Mouse (Mus musculus): Measurements from ENCODE around the gene Lztr1. TPM values are rescaled to one million over a fixed set of nuclear protein-coding genes. Genes with fewer than 3 reads are reported as not detected.
A peak's percentile ranks its signal among the peaks of the same experiment; 100 is the strongest.

Gene Lztr1
- polyA plus RNA-seq (2012; ENCODE audit: insufficient read depth, insufficient read length, missing spikeins) = 53.4 and 57.0 TPM in 2 replicates

GRCm38 (mm10) chr16:17508546-17509239 lies at the start of gene Lztr1:
Gene Lztr1 (plus strand): TSS chr16:17508688.
- Histone ChIP-seq H3K4me1 (ENCODE audit: control insufficient read depth, insufficient read depth, low read length) (peaks cover 11% of the 10 kb centered on the region), H3K27ac (ENCODE audit: insufficient read depth, low read depth, low read length) (peak within 1 kb of the TSS; percentile 96), H3K4me3 (ENCODE audit: insufficient read depth, low read length) (peak within 1 kb of the TSS; percentile 81)
- TF ChIP-seq CTCF (IDR thresholded peaks at IDR 0.05; ENCODE audit: low read depth, low read length) (no peak), POLR2A (IDR thresholded peaks at IDR 0.05; ENCODE audit: borderline replicate concordance, low read depth, low read length) (0 out of 2 replicates have a peak, but pooled peaks have one; percentile 48)

- H3K4me3 ChIP-seq (ENCODE audit: insufficient read depth, low read length) = no peak overlapping the region
- peaks cover 20% of the 10 kb centered on the region for H3K4me1 ChIP-seq (ENCODE audit: control insufficient read depth, insufficient read depth, low read length)
- TF ChIP-seq POLR2A (IDR thresholded peaks at IDR 0.05; ENCODE audit: borderline replicate concordance, low read depth, low read length) = no peak
- TF ChIP-seq CTCF (IDR thresholded peaks at IDR 0.05; ENCODE audit: low read depth, low read length) = no peak
- H3K27ac ChIP-seq (ENCODE audit: insufficient read depth, low read depth, low read length) = no peak overlapping the region
Observed at GRCm38 (mm10) chr16:17460254-17460653, 48.2 kb upstream of the Lztr1 start.

- H3K4me1 ChIP-seq (ENCODE audit: control insufficient read depth, insufficient read depth, low read length) = peaks cover 17% of the 10 kb centered on the region
- no peak for TF ChIP-seq CTCF (IDR thresholded peaks at IDR 0.05; ENCODE audit: low read depth, low read length)
- no peak for TF ChIP-seq POLR2A (IDR thresholded peaks at IDR 0.05; ENCODE audit: borderline replicate concordance, low read depth, low read length)
- no peak overlapping the region for H3K4me3 ChIP-seq (ENCODE audit: insufficient read depth, low read length)
- H3K27ac ChIP-seq (ENCODE audit: insufficient read depth, low read depth, low read length) = no peak overlapping the region
Observed at GRCm38 (mm10) chr16:17461596-17461995, 46.9 kb upstream of the Lztr1 start.

GRCm38 (mm10) chr16:17463184-17463583 lies 45.3 kb upstream of the Lztr1 start:
- H3K4me1 ChIP-seq (ENCODE audit: control insufficient read depth, insufficient read depth, low read length) = peaks cover 19% of the 10 kb centered on the region
- no peak for TF ChIP-seq CTCF (IDR thresholded peaks at IDR 0.05; ENCODE audit: low read depth, low read length)
- TF ChIP-seq POLR2A (IDR thresholded peaks at IDR 0.05; ENCODE audit: borderline replicate concordance, low read depth, low read length) = no peak
- H3K27ac ChIP-seq (ENCODE audit: insufficient read depth, low read depth, low read length) = no peak overlapping the region
- H3K4me3 ChIP-seq (ENCODE audit: insufficient read depth, low read length) = no peak overlapping the region

GRCm38 (mm10) chr16:17466875-17467663 lies 41.4 kb upstream of the Lztr1 start:
- Histone ChIP-seq H3K27ac (ENCODE audit: insufficient read depth, low read depth, low read length) (no peak overlapping the region), H3K4me1 (ENCODE audit: control insufficient read depth, insufficient read depth, low read length) (peaks cover 5% of the 10 kb centered on the region)

GRCm38 (mm10) chr16:17472498-17472897 lies 36.0 kb upstream of the Lztr1 start:
- TF ChIP-seq POLR2A (IDR thresholded peaks at IDR 0.05; ENCODE audit: borderline replicate concordance, low read depth, low read length) (no peak), CTCF (IDR thresholded peaks at IDR 0.05; ENCODE audit: low read depth, low read length) (no peak)
- no peak overlapping the region for H3K27ac ChIP-seq (ENCODE audit: insufficient read depth, low read depth, low read length)
- H3K4me3 ChIP-seq (ENCODE audit: insufficient read depth, low read length) = no peak overlapping the region
- H3K4me1 ChIP-seq (ENCODE audit: control insufficient read depth, insufficient read depth, low read length) = peaks cover 2% of the 10 kb centered on the region; the same call in 1 of the 2 replicates

More at GRCm38 (mm10) chr16:17466875-17467663, 41.4 kb upstream of the Lztr1 start:
- no peak for TF ChIP-seq POLR2A (IDR thresholded peaks at IDR 0.05; ENCODE audit: borderline replicate concordance, low read depth, low read length)
- TF ChIP-seq CTCF (IDR thresholded peaks at IDR 0.05; ENCODE audit: low read depth, low read length) = no peak
- H3K4me3 ChIP-seq (ENCODE audit: insufficient read depth, low read length) = no peak overlapping the region

GRCm38 (mm10) chr16:17474091-17474490 lies 34.4 kb upstream of the Lztr1 start:
- peak; percentile 46 for TF ChIP-seq CTCF (IDR thresholded peaks at IDR 0.05; ENCODE audit: low read depth, low read length)
- no peak for TF ChIP-seq POLR2A (IDR thresholded peaks at IDR 0.05; ENCODE audit: borderline replicate concordance, low read depth, low read length)
- Histone ChIP-seq H3K4me3 (ENCODE audit: insufficient read depth, low read length) (no peak overlapping the region), H3K27ac (ENCODE audit: insufficient read depth, low read depth, low read length) (no peak overlapping the region), H3K4me1 (ENCODE audit: control insufficient read depth, insufficient read depth, low read length) (peaks cover 13% of the 10 kb centered on the region)

GRCm38 (mm10) chr16:17474761-17475160 lies 33.7 kb upstream of the Lztr1 start:
- Histone ChIP-seq H3K27ac (ENCODE audit: insufficient read depth, low read depth, low read length) (no peak overlapping the region), H3K4me3 (ENCODE audit: insufficient read depth, low read length) (no peak overlapping the region), H3K4me1 (ENCODE audit: control insufficient read depth, insufficient read depth, low read length) (peaks cover 13% of the 10 kb centered on the region)
- TF ChIP-seq POLR2A (IDR thresholded peaks at IDR 0.05; ENCODE audit: borderline replicate concordance, low read depth, low read length) = no peak
- TF ChIP-seq CTCF (IDR thresholded peaks at IDR 0.05; ENCODE audit: low read depth, low read length) = no peak

- H3K27ac ChIP-seq (ENCODE audit: insufficient read depth, low read depth, low read length) = no peak overlapping the region
- no peak overlapping the region for H3K4me3 ChIP-seq (ENCODE audit: insufficient read depth, low read length)
- peaks cover 13% of the 10 kb centered on the region for H3K4me1 ChIP-seq (ENCODE audit: control insufficient read depth, insufficient read depth, low read length)
- no peak for TF ChIP-seq CTCF (IDR thresholded peaks at IDR 0.05; ENCODE audit: low read depth, low read length)
Observed at GRCm38 (mm10) chr16:17475326-17475725, 33.2 kb upstream of the Lztr1 start.
